Comparison of ENCODE assay signal across 8 mouse cellular contexts in the genomic region with DNA sequence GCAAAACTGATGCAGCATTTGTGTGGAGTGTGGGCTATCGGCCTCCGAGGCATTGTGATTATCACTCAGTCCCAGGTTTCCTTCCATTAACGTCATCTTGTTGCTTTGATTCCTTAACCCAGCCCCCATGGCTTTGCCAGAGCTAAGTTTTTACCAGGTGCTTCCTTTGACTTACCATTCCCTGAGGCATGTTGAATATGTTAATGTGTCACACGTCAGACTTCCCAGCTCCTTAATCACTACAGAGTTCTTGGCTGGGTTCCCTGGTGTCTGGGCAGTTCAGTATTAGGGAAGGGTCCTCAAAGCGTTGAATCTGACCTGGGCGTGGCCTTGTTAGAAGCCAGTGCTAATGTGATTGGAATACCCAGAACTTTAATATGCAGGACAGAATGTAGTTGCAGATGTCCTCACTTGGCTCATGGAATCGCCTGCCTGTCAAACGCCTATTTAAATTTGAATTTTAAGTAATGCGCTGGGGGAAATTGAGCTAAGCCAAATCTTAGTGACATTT. TPM values are rescaled to one million over a fixed set of nuclear protein-coding genes. Genes with fewer than 3 reads are reported as not detected.
DNase-seq lines count a peak whose midpoint lies in the region; ATAC-seq lines count a peak whose summit lies in the region.

No protein-coding gene starts in this region.

- intact Hi-C loops in left cerebral cortex, postnatal 4 days (cut with DNase I) = loop anchor here (10.0 kb wide), 1 partner anchor 88 kb away; no protein-coding TSS in a partner anchor

- H3K36me3 ChIP-seq in forebrain, embryonic 13.5 days (ENCODE audit: poor library complexity, severe bottlenecking) = no peaks in the 10 kb centered on the region
- no peaks in the 10 kb centered on the region for H3K36me3 ChIP-seq in hindbrain, embryonic 13.5 days
- no peaks in the 10 kb centered on the region for H3K36me3 ChIP-seq in limb, embryonic 15.5 days

- peaks cover 44% of the 10 kb centered on the region for H3K4me1 ChIP-seq in forebrain, embryonic 13.5 days
- peaks cover 42% of the 10 kb centered on the region for H3K4me1 ChIP-seq in hindbrain, embryonic 13.5 days (replicated peaks)
- H3K4me1 ChIP-seq in limb, embryonic 15.5 days = peaks cover 36% of the 10 kb centered on the region

- H3K4me3 ChIP-seq in forebrain, embryonic 13.5 days = no peak overlapping the region
- H3K4me3 ChIP-seq in hindbrain, embryonic 13.5 days = no peak overlapping the region
- no peak overlapping the region for H3K4me3 ChIP-seq in limb, embryonic 15.5 days

- no peaks in the 10 kb centered on the region for H3K9me3 ChIP-seq in forebrain, embryonic 13.5 days (replicated peaks)
- no peaks in the 10 kb centered on the region for H3K9me3 ChIP-seq in hindbrain, embryonic 13.5 days
- H3K9me3 ChIP-seq in limb, embryonic 15.5 days = no peaks in the 10 kb centered on the region

- DNase-seq in left cerebral cortex, postnatal 4 days = peak; percentile 34
- DNase-seq in left cerebral cortex, adult 9 months (ENCODE audit: low spot score in 2 of 2) = no peak
- no peak for DNase-seq in thymus, adult 18-20 months
- no peak for DNase-seq in left cerebral cortex, adult 18-20 months (ENCODE audit: low spot score in 2 of 2)
- DNase-seq in cerebellum, adult 18-20 months = no peak

- peak overlapping the region; percentile 73 for H3K27ac ChIP-seq in forebrain, embryonic 13.5 days
- no peak overlapping the region; the same call in 1 of the 2 replicates for H3K27ac ChIP-seq in hindbrain, embryonic 13.5 days
- peak overlapping the region; percentile 34; the same call in 1 of the 2 replicates for H3K27ac ChIP-seq in limb, embryonic 15.5 days

- 49% methylated on average over 9 of the region's 9 CpGs for WGBS in forebrain, embryonic 13.5 days
- WGBS in hindbrain, embryonic 13.5 days = 48% methylated on average over 9 of the region's 9 CpGs
- 32% methylated on average over 9 of the region's 9 CpGs for WGBS in limb, embryonic 15.5 days

- no peaks in the 10 kb centered on the region for H3K27me3 ChIP-seq in forebrain, embryonic 13.5 days
- no peaks in the 10 kb centered on the region for H3K27me3 ChIP-seq in hindbrain, embryonic 13.5 days
- H3K27me3 ChIP-seq in limb, embryonic 15.5 days = no peaks in the 10 kb centered on the region

- H3K4me2 ChIP-seq in forebrain, embryonic 13.5 days = no peak overlapping the region
- no peak overlapping the region for H3K4me2 ChIP-seq in hindbrain, embryonic 13.5 days
- H3K4me2 ChIP-seq in limb, embryonic 15.5 days = no peak overlapping the region

- peak; percentile 83 for ATAC-seq in forebrain, embryonic 13.5 days
- ATAC-seq in hindbrain, embryonic 13.5 days (ENCODE audit: low FRiP score) = peak; percentile 33; the same call in 1 of the 2 replicates
- no peak for ATAC-seq in limb, embryonic 15.5 days (ENCODE audit: insufficient number of reproducible peaks, low FRiP score, low TSS enrichment, low read depth)

- H3K9ac ChIP-seq in forebrain, embryonic 13.5 days = no peak overlapping the region
- no peak overlapping the region for H3K9ac ChIP-seq in hindbrain, embryonic 13.5 days
- H3K9ac ChIP-seq in limb, embryonic 15.5 days = no peak overlapping the region

RNA-seq across cellular contexts. Expression of a gene that starts 23.6 kb away (rescaled TPM):
- 10 to 100 TPM; 66.3 to 72.4 TPM for total RNA-seq in left cerebral cortex, postnatal 4 days (2021)
- 5.7 and 6.9 TPM in 2 replicates for polyA plus RNA-seq in forebrain, embryonic 13.5 days (2015; fragmentation: Nextera tagmentation; extraction: Ambion mirVana)
- polyA plus RNA-seq in hindbrain, embryonic 13.5 days (2015; fragmentation: Nextera tagmentation; extraction: Ambion mirVana) = 4.2 and 6.1 TPM in 2 replicates
- polyA plus RNA-seq in limb, embryonic 15.5 days (2015; fragmentation: Nextera tagmentation; extraction: Ambion mirVana) = 7.4 and 9.0 TPM in 2 replicates
- total RNA-seq in left cerebral cortex, adult 18-20 months (2021) = 100 to 1,000 TPM; 477 to 491 TPM

RNA-seq across cellular contexts. Expression of a gene that starts 51.1 kb away (rescaled TPM):
- total RNA-seq in left cerebral cortex, postnatal 4 days (2021) = 10 to 100 TPM; 10.4 to 12.4 TPM
- polyA plus RNA-seq in forebrain, embryonic 13.5 days (2015; fragmentation: Nextera tagmentation; extraction: Ambion mirVana) = 12.6 and 13.6 TPM in 2 replicates
- 11.3 and 11.7 TPM in 2 replicates for polyA plus RNA-seq in hindbrain, embryonic 13.5 days (2015; fragmentation: Nextera tagmentation; extraction: Ambion mirVana)
- polyA plus RNA-seq in limb, embryonic 15.5 days (2015; fragmentation: Nextera tagmentation; extraction: Ambion mirVana) = 24.9 and 25.9 TPM in 2 replicates
- 10 to 100 TPM; 22.4 to 23.8 TPM for total RNA-seq in left cerebral cortex, adult 18-20 months (2021)
